ENCODE assay signal across 22 mouse cellular contexts in the genomic region with DNA sequence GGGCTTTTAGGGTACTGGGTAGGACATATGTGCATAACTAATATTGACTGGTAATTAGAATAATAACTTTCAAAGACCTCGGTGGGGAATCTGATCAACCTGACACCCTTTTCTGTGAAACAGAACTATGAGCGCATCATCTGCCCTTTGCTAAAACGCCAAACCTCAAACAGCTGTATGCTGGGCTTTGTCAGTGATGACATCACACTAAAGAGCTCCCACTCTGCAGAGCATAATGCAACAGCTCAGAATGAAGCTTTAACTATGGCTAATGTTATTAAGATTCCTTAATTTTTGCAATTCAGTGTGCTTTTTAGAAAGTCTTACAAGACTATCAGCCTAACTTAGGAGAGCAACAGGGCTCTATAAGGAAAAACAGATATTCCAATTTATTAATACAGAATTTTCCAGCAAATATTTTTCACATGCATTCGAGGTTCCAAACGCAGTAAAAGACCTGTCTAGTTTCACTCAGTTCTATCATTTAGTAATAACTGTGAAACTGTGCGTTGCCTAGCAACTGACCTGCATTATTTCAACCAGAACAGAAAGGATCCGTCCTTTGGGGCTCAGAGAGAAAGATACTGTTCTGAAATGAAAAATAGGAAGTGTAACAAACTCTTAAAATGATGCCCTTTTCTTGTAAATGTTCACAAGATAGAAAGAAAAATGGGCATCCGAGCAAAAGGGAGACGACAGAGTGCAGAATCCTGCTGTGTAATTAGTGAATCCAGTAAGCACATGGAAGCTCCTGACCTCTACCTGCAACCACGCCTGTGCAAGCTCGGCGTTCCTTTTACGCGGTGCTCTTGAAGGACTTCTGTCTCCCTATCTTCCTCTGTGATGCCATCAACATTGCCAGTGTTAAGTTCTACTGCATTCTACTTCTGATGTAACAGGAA.
DNase-seq lines count a peak whose midpoint lies in the region; ATAC-seq and TF ChIP-seq lines count a peak whose summit lies in the region.
"Had no signal": no experiment of that assay in that cellular context is flagged by ENCODE, and none has a peak within 500 bp of the region (broad histone marks: within the 10 kb centered on the region; RNA-seq: fewer than 3 reads in every experiment).

No protein-coding gene starts in this region.

- no peak for DNase-seq in forebrain, embryonic 11.5 days (ENCODE audit: low spot score)
- no peak for DNase-seq in layer of hippocampus, adult 2 months (ENCODE audit: low spot score in 2 of 2)
- no peak for DNase-seq in layer of hippocampus, adult 9-10 months (ENCODE audit: low spot score)
- peak; percentile 52 for DNase-seq in forebrain, postnatal 0 days
- DNase-seq in left cerebral cortex, adult 2 months (ENCODE audit: extremely low spot score in 1 of 2, low spot score in 2 of 2) = no peak
- DNase-seq in liver, postnatal 0 days = no peak
- DNase-seq: adrenal gland, postnatal 36 days; cerebellum, adult 2 months; cerebellum, postnatal 36 days; heart, postnatal 10 days; kidney, adult 8-10 months; kidney, postnatal 14 days; thymus, postnatal 4 days had no signal

- H3K79me2 ChIP-seq in C2C12 (ENCODE audit: control insufficient read depth, insufficient read depth) = no peaks in the 10 kb centered on the region

- H3K4me1 ChIP-seq in forebrain, embryonic 15.5 days = no peaks in the 10 kb centered on the region
- no peaks in the 10 kb centered on the region for H3K4me1 ChIP-seq in forebrain, embryonic 11.5 days (replicated peaks; ENCODE audit: control insufficient read depth, insufficient read depth, low read length)
- H3K4me1 ChIP-seq in forebrain, postnatal 0 days (ENCODE audit: insufficient read depth) = no peaks in the 10 kb centered on the region
- H3K4me1 ChIP-seq in liver, postnatal 0 days (ENCODE audit: insufficient read depth) = no peaks in the 10 kb centered on the region
- H3K4me1 ChIP-seq: embryonic facial prominence, embryonic 15.5 days; limb, embryonic 12.5 days; midbrain, embryonic 12.5 days had no signal

- no peak for TF ChIP-seq CTCF in layer of hippocampus, adult 2 months (conservative IDR thresholded peaks at IDR 0.05)
- no peak for TF ChIP-seq CTCF in C2C12 (IDR thresholded peaks at IDR 0.05; ENCODE audit: control insufficient read depth, insufficient read depth, insufficient read length)
- TF ChIP-seq CTCF in forebrain, postnatal 0 days (IDR thresholded peaks at IDR 0.05; ENCODE audit: low read depth) = no peak
- no peak for TF ChIP-seq CTCF in left cerebral cortex, adult 2 months (IDR thresholded peaks at IDR 0.05)
- no peak for TF ChIP-seq CTCF in liver, postnatal 0 days (IDR thresholded peaks at IDR 0.05; ENCODE audit: low read depth)

- peak; percentile 55; the same call in 1 of the 2 replicates for ATAC-seq in forebrain, embryonic 15.5 days (replicated peaks)
- no peak for ATAC-seq in forebrain, embryonic 11.5 days (replicated peaks; ENCODE audit: low FRiP score)
- ATAC-seq in forebrain, postnatal 0 days = peak; percentile 86
- ATAC-seq in liver, postnatal 0 days = no peak

- intact Hi-C loops in left cerebral cortex, adult 2 months (cut with DNase I) = no loop called here

- H3K79me3 ChIP-seq in C2C12 (ENCODE audit: low read depth) = no peaks in the 10 kb centered on the region

- TF ChIP-seq EP300 in liver, postnatal 0 days (IDR thresholded peaks at IDR 0.05; ENCODE audit: low read depth) = no peak

- 70% methylated on average over 14 of the region's 14 CpGs for WGBS in forebrain, embryonic 15.5 days
- 80% methylated on average over 14 of the region's 14 CpGs for WGBS in forebrain, embryonic 11.5 days
- 58% methylated on average over 14 of the region's 14 CpGs for WGBS in forebrain, postnatal 0 days
- WGBS in liver, postnatal 0 days (ENCODE audit: insufficient replicate concordance) = 67% methylated on average over 14 of the region's 14 CpGs

- H3K9me3 ChIP-seq in forebrain, embryonic 15.5 days = no peaks in the 10 kb centered on the region
- no peaks in the 10 kb centered on the region for H3K9me3 ChIP-seq in forebrain, embryonic 11.5 days (ENCODE audit: control insufficient read depth, low read length)
- H3K9me3 ChIP-seq in forebrain, postnatal 0 days (ENCODE audit: low read length) = no peaks in the 10 kb centered on the region
- H3K9me3 ChIP-seq in liver, postnatal 0 days (ENCODE audit: low read length) = 0 out of 2 replicates have a peak, but pooled peaks cover 2% of the 10 kb centered on the region
- H3K9me3 ChIP-seq: embryonic facial prominence, embryonic 15.5 days; limb, embryonic 12.5 days; midbrain, embryonic 12.5 days had no signal

- peak overlapping the region; percentile 37; the same call in 1 of the 2 replicates for H3K27ac ChIP-seq in forebrain, embryonic 15.5 days (replicated peaks)
- no peak overlapping the region for H3K27ac ChIP-seq in forebrain, embryonic 11.5 days (ENCODE audit: low read depth, low read length)
- no peak overlapping the region for H3K27ac ChIP-seq in layer of hippocampus, adult 2 months
- no peak overlapping the region; the same call in 1 of the 2 replicates for H3K27ac ChIP-seq in forebrain, postnatal 0 days (ENCODE audit: low read depth, low read length)
- no peak overlapping the region for H3K27ac ChIP-seq in left cerebral cortex, adult 2 months
- no peak overlapping the region for H3K27ac ChIP-seq in liver, postnatal 0 days (ENCODE audit: low read depth)
- H3K27ac ChIP-seq: embryonic facial prominence, embryonic 15.5 days; limb, embryonic 12.5 days; liver, embryonic 14.5 days; macrophage; midbrain, embryonic 12.5 days had no signal

- H3K9ac ChIP-seq in forebrain, embryonic 15.5 days (replicated peaks) = no peak overlapping the region
- H3K9ac ChIP-seq in forebrain, embryonic 11.5 days (ENCODE audit: low read length) = no peak overlapping the region
- H3K9ac ChIP-seq in forebrain, postnatal 0 days = no peak overlapping the region
- no peak overlapping the region for H3K9ac ChIP-seq in liver, postnatal 0 days (replicated peaks)
- H3K9ac ChIP-seq: embryonic facial prominence, embryonic 15.5 days; limb, embryonic 12.5 days; liver, embryonic 14.5 days; midbrain, embryonic 12.5 days had no signal

- H3K4me3 ChIP-seq in forebrain, embryonic 15.5 days = peak overlapping the region; percentile 13; the same call in 1 of the 2 replicates
- no peak overlapping the region for H3K4me3 ChIP-seq in forebrain, embryonic 11.5 days (ENCODE audit: low read depth, low read length)
- peak overlapping the region; percentile 28; the same call in 1 of the 2 replicates for H3K4me3 ChIP-seq in layer of hippocampus, adult 2 months
- no peak overlapping the region for H3K4me3 ChIP-seq in C2C12 (ENCODE audit: insufficient read depth, poor library complexity, severe bottlenecking)
- no peak overlapping the region for H3K4me3 ChIP-seq in forebrain, postnatal 0 days (ENCODE audit: low read depth, low read length)
- H3K4me3 ChIP-seq in left cerebral cortex, adult 2 months = no peak overlapping the region
- H3K4me3 ChIP-seq in liver, postnatal 0 days (ENCODE audit: low read depth, low read length) = no peak overlapping the region
- H3K4me3 ChIP-seq: embryonic facial prominence, embryonic 15.5 days; limb, embryonic 12.5 days; midbrain, embryonic 12.5 days had no signal

- no peak overlapping the region for H3ac ChIP-seq in C2C12 (ENCODE audit: control insufficient read depth, insufficient read length, low read depth)

- H3K4me2 ChIP-seq in forebrain, embryonic 15.5 days (replicated peaks) = no peak overlapping the region
- no peak overlapping the region for H3K4me2 ChIP-seq in forebrain, embryonic 11.5 days (ENCODE audit: low read depth, low read length, severe bottlenecking)
- H3K4me2 ChIP-seq in forebrain, postnatal 0 days (ENCODE audit: low read depth) = no peak overlapping the region
- H3K4me2 ChIP-seq in liver, postnatal 0 days (ENCODE audit: low read depth, low read length) = no peak overlapping the region
- H3K4me2 ChIP-seq: embryonic facial prominence, embryonic 15.5 days; heart, embryonic 11.5 days; limb, embryonic 12.5 days; midbrain, embryonic 12.5 days had no signal

- H3K36me3 ChIP-seq in forebrain, embryonic 15.5 days = no peaks in the 10 kb centered on the region
- no peaks in the 10 kb centered on the region for H3K36me3 ChIP-seq in forebrain, embryonic 11.5 days (ENCODE audit: control insufficient read depth, insufficient read depth, low read length)
- H3K36me3 ChIP-seq in C2C12 (ENCODE audit: control insufficient read depth, insufficient read depth) = no peaks in the 10 kb centered on the region
- no peaks in the 10 kb centered on the region for H3K36me3 ChIP-seq in forebrain, postnatal 0 days (ENCODE audit: insufficient read depth)
- H3K36me3 ChIP-seq in liver, postnatal 0 days (replicated peaks; ENCODE audit: insufficient read depth, low read length) = no peaks in the 10 kb centered on the region
- H3K36me3 ChIP-seq: embryonic facial prominence, embryonic 15.5 days; limb, embryonic 12.5 days; midbrain, embryonic 12.5 days had no signal

- no peaks in the 10 kb centered on the region for H3K27me3 ChIP-seq in forebrain, embryonic 15.5 days
- no peaks in the 10 kb centered on the region for H3K27me3 ChIP-seq in forebrain, embryonic 11.5 days (ENCODE audit: control insufficient read depth, insufficient read depth, low read length)
- no peaks in the 10 kb centered on the region for H3K27me3 ChIP-seq in C2C12 (ENCODE audit: control insufficient read depth, insufficient read depth, insufficient read length)
- H3K27me3 ChIP-seq in forebrain, postnatal 0 days (ENCODE audit: insufficient read depth, low read length) = no peaks in the 10 kb centered on the region
- H3K27me3 ChIP-seq in liver, postnatal 0 days (ENCODE audit: insufficient read depth, low read length) = no peaks in the 10 kb centered on the region
- H3K27me3 ChIP-seq: CH12.LX; embryonic facial prominence, embryonic 15.5 days; limb, embryonic 12.5 days; midbrain, embryonic 12.5 days had no signal

TF ChIP-seq in C2C12, 6 proteins besides CTCF, POLR2A, EP300 and RAD21:
- peak; percentile 21 for TF ChIP-seq MYOD1 (IDR thresholded peaks at IDR 0.05; ENCODE audit: control insufficient read depth, insufficient read length, low read depth)
- TF ChIP-seq MAX (IDR thresholded peaks at IDR 0.05) = no peak

Comparison
In these comparisons a context has a peak if more than half of its experiments do, and no peak if none do; other contexts are left out.
1. ATAC-seq: peak in forebrain, embryonic 15.5 days (single experiment) and forebrain, postnatal 0 days (single experiment); none in forebrain, embryonic 11.5 days (single experiment) and liver, postnatal 0 days (single experiment).
2. H3K4me3 ChIP-seq: peak in forebrain, embryonic 15.5 days (single experiment) and layer of hippocampus, adult 2 months (single experiment); none in forebrain, embryonic 11.5 days (single experiment), C2C12 (single experiment), forebrain, postnatal 0 days (single experiment), left cerebral cortex, adult 2 months (single experiment) and liver, postnatal 0 days (single experiment).